Mouse (Mus musculus) T-cell, adult 2 months (primary cell): Measurements from ENCODE around the gene Rundc3a.

Source experiments
- DNase-seq: peaks from one replicate; pipeline ENCODE4 v3.0.0; 2022; ENCODE audit warnings: low spot score

The Rundc3a gene

DNA sequence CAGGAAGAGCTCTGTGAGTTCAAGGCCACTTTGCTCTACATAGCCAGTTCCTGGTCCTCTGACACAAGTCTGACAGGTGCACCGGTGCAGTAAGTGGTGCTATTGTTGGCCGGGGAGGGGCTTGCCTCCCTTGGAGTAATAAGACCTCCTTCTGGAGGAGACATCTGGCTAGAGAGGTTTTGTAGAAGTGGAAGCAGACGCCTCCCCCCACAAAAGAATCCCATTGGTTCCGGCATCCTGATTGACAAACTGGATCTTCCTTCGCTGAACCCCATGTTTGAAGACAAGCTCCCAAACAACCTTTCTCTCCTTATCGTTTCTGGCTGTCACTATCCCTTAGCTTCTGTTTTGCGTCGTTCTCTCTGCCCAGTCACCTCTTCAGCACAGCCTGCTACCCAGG, 55.1 kb downstream of the Rundc3a start:
- no peak for DNase-seq

DNA sequence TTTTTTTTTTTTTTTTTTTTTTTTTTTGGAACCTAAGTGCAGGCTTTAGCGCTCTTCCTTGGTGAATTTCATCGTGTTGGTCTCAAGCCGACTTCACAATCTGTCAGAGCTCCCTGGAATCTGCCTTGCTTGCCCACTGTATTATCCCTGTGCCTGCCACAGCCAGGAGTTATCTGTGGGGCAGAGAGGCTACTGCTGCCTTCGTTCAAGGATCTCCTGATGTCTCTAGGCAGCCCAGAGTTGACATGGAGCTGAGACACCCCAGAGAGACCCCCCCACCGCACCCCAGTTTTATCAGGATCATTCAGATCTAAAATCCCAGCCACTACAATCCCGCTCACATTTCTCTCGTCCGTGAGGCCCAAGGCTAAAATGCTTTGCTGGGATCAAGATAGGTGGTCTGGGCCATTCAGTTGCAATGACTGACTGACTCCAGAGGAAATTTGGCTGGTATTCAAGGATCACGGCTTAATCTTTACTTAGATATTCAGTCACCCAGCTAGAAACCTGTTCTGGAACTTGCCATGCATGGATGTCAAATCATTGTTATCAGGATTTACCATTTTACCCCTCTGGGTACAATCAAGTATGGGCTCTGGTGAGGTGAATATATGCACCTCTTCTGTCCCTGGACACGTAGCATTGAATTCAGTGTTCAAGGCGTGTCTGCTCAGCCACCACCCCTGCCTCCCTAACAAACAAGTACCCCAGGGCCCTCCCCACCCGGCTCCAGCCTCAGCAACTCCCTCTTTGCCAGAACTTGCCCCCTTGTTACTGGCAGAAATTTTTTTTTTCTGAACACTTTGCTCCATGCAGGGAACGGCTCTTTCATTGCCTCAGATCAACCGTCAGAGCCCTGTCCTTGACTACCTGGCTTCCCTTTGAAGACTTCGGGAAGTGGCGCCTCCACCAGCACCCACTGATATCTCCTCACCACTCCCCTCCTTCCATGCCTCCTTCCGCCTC, 56.1 kb downstream of the Rundc3a start:
- no peak for DNase-seq
